In the genomic region with DNA sequence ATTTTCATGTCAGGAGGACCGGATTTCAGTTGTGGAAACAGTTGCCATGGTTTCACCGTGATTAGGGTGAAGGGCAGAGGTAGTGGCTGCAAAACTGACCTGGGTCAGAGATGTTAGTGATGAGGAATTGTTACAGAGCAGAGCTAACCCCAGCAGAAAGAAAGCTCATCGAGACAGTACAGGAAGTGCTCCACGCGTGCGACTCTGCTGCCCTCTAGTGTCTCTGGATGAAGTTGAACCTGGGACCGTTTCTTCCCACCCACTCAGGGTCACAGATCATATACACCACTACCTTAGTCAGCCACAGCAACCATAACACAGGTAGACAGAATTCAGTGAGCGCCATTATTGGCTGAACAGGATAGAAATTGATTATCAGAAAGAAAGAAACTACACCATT, we compare ENCODE assay signal across 8 mouse cellular contexts.
DNase-seq lines count a peak whose midpoint lies in the region; ATAC-seq and TF ChIP-seq lines count a peak whose summit lies in the region.

No protein-coding gene starts in this region.

- no peaks in the 10 kb centered on the region for H3K79me2 ChIP-seq in liver, adult 2 months (ENCODE audit: control insufficient read depth, insufficient read depth, low read length)

- no peaks in the 10 kb centered on the region for H3K27me3 ChIP-seq in embryonic facial prominence, embryonic 15.5 days
- no peaks in the 10 kb centered on the region for H3K27me3 ChIP-seq in hindbrain, postnatal 0 days (ENCODE audit: insufficient read depth, low read length)
- H3K27me3 ChIP-seq in liver, adult 2 months (ENCODE audit: control insufficient read depth, insufficient read depth, low read length): no peaks in the 10 kb centered on the region
- H3K27me3 ChIP-seq in neural tube, embryonic 14.5 days (ENCODE audit: control insufficient read depth, insufficient read depth, low read length): no peaks in the 10 kb centered on the region

- H3K4me2 ChIP-seq in embryonic facial prominence, embryonic 15.5 days (replicated peaks): no peak overlapping the region
- H3K4me2 ChIP-seq in hindbrain, postnatal 0 days (ENCODE audit: low read depth, low read length): no peak overlapping the region
- H3K4me2 ChIP-seq in neural tube, embryonic 14.5 days (ENCODE audit: low read depth, low read length): no peak overlapping the region

- 8% methylated on average over 8 of the region's 8 CpGs for WGBS in embryonic facial prominence, embryonic 15.5 days
- 8% methylated on average over 8 of the region's 8 CpGs for WGBS in hindbrain, postnatal 0 days
- 14% methylated on average over 8 of the region's 8 CpGs for WGBS in liver, adult 2 months
- WGBS in neural tube, embryonic 14.5 days: 15% methylated on average over 8 of the region's 8 CpGs

- peak; percentile 29; the same call in 1 of the 2 replicates for ATAC-seq in embryonic facial prominence, embryonic 15.5 days (ENCODE audit: insufficient number of reproducible peaks, low FRiP score, low TSS enrichment, low read depth)
- peak; percentile 81 for ATAC-seq in hindbrain, postnatal 0 days
- peak; percentile 83; the same call in 1 of the 2 replicates for ATAC-seq in neural tube, embryonic 14.5 days (ENCODE audit: low read depth)
- no peak for ATAC-seq in monocyte, adult 5-6 weeks (replicated peaks; ENCODE audit: insufficient number of reproducible peaks, low FRiP score, low TSS enrichment, poor library complexity, severe bottlenecking)

- TF ChIP-seq CTCF in hindbrain, postnatal 0 days (IDR thresholded peaks at IDR 0.05; ENCODE audit: low read depth): peak; percentile 95
- TF ChIP-seq CTCF in liver, adult 2 months (IDR thresholded peaks at IDR 0.05; ENCODE audit: low read depth, low read length): peak; percentile 82

- no peaks in the 10 kb centered on the region for H3K36me3 ChIP-seq in embryonic facial prominence, embryonic 15.5 days
- no peaks in the 10 kb centered on the region for H3K36me3 ChIP-seq in hindbrain, postnatal 0 days (ENCODE audit: insufficient read depth, low read length)
- no peaks in the 10 kb centered on the region for H3K36me3 ChIP-seq in liver, adult 2 months (ENCODE audit: control insufficient read depth, insufficient read depth, low read length)
- H3K36me3 ChIP-seq in neural tube, embryonic 14.5 days (ENCODE audit: control insufficient read depth, insufficient read depth, low read length): no peaks in the 10 kb centered on the region

- intact Hi-C loops in left cerebral cortex, postnatal 10 days (cut with DNase I): loop anchor here (5.0 to 10.0 kb wide), 2 partner anchors 715 to 792 kb away; no protein-coding TSS in a partner anchor

- H3K27ac ChIP-seq in embryonic facial prominence, embryonic 15.5 days (replicated peaks): no peak overlapping the region
- H3K27ac ChIP-seq in hindbrain, postnatal 0 days: no peak overlapping the region
- no peak overlapping the region for H3K27ac ChIP-seq in liver, adult 2 months (replicated peaks; ENCODE audit: insufficient read depth, low read depth, low read length)
- H3K27ac ChIP-seq in neural tube, embryonic 14.5 days (ENCODE audit: low read depth, low read length): no peak overlapping the region

- peak; percentile 36 to 43 for DNase-seq in left cerebral cortex, adult 18-20 months (ENCODE audit: low spot score in 2 of 2)
- no peak for DNase-seq in left cerebral cortex, postnatal 10 days (ENCODE audit: extremely low spot score in 1 of 2, low spot score in 2 of 2)
- peak; percentile 21 for DNase-seq in adipocyte (ENCODE audit: low spot score)
- DNase-seq in hindbrain, postnatal 0 days (ENCODE audit: low spot score): peak; percentile 85
- peak; percentile 10 for DNase-seq in liver, adult 2 months (ENCODE audit: extremely low read depth, low read depth, low spot score)

- no peaks in the 10 kb centered on the region for H3K4me1 ChIP-seq in embryonic facial prominence, embryonic 15.5 days
- H3K4me1 ChIP-seq in hindbrain, postnatal 0 days (ENCODE audit: insufficient read depth, low read length): no peaks in the 10 kb centered on the region
- H3K4me1 ChIP-seq in liver, adult 2 months (ENCODE audit: control insufficient read depth, insufficient read depth, low read length): no peaks in the 10 kb centered on the region
- no peaks in the 10 kb centered on the region for H3K4me1 ChIP-seq in neural tube, embryonic 14.5 days (ENCODE audit: control insufficient read depth, insufficient read depth, low read length)

- no peaks in the 10 kb centered on the region for H3K9me3 ChIP-seq in embryonic facial prominence, embryonic 15.5 days (replicated peaks)
- H3K9me3 ChIP-seq in hindbrain, postnatal 0 days (ENCODE audit: low read length): no peaks in the 10 kb centered on the region
- no peaks in the 10 kb centered on the region for H3K9me3 ChIP-seq in neural tube, embryonic 14.5 days (ENCODE audit: control insufficient read depth, low read length)

- TF ChIP-seq POLR2A in liver, adult 2 months (IDR thresholded peaks at IDR 0.05; ENCODE audit: extremely low read depth, insufficient read depth, low read length): no peak

- no peak overlapping the region for H3K4me3 ChIP-seq in embryonic facial prominence, embryonic 15.5 days (replicated peaks)
- H3K4me3 ChIP-seq in hindbrain, postnatal 0 days (ENCODE audit: low read length): no peak overlapping the region
- no peak overlapping the region for H3K4me3 ChIP-seq in liver, adult 2 months (ENCODE audit: insufficient read depth, low read depth, low read length)
- H3K4me3 ChIP-seq in neural tube, embryonic 14.5 days (ENCODE audit: low read depth, low read length): no peak overlapping the region

- H3K9ac ChIP-seq in embryonic facial prominence, embryonic 15.5 days: no peak overlapping the region
- no peak overlapping the region for H3K9ac ChIP-seq in hindbrain, postnatal 0 days (replicated peaks; ENCODE audit: low read length)
- no peak overlapping the region for H3K9ac ChIP-seq in liver, adult 2 months (ENCODE audit: low read depth, low read length)
- no peak overlapping the region for H3K9ac ChIP-seq in neural tube, embryonic 14.5 days (replicated peaks; ENCODE audit: low read depth, low read length)

Comparison
In these comparisons a context has a peak if more than half of its experiments do, and no peak if none do; other contexts are left out.
1. DNase-seq: peak in left cerebral cortex, adult 18-20 months (2 of 2), adipocyte (single experiment), hindbrain, postnatal 0 days (single experiment) and liver, adult 2 months (single experiment); none in left cerebral cortex, postnatal 10 days (0 of 2).